Mouse (Mus musculus): ENCODE data around the gene Cox19. TPM values are rescaled to one million over a fixed set of nuclear protein-coding genes. Genes with fewer than 3 reads are reported as not detected.
A peak's percentile ranks its signal among the peaks of the same experiment; 100 is the strongest.

Cox19 gene
- polyA plus RNA-seq, 1 experiment from 2014 or later = 108 TPM

DNA sequence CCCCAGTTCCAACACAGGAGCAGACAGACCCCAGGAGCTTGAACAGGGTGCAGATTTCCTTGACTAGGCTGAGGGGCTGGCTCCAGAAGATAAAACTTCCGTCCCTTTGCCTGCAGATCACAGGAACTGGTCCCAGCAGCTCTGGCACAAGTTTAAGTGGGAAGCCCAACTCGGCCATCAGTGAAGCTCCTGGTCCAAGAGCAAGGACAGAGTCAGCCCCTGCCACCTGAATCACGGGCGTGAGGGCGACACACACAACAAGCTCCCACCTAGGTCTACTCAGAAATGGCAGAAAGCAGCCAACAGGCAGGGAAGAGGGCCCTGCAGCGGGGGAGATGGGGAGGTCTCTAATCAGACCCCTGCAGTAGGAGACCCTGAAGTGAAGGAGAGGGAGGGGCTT is 19.1 kb upstream of the Cox19 start:
- ATAC-seq (ENCODE audit: insufficient number of reproducible peaks, insufficient read depth, low FRiP score, low TSS enrichment, low read depth) = no peak
- no peaks in the 10 kb centered on the region for H3K9me3 ChIP-seq
- no peak overlapping the region for H3K27ac ChIP-seq
- H3K4me1 ChIP-seq = peaks cover 29% of the 10 kb centered on the region
- H3K27me3 ChIP-seq = no peaks in the 10 kb centered on the region
- no peaks in the 10 kb centered on the region for H3K36me3 ChIP-seq
- H3K9ac ChIP-seq = peak overlapping the region; percentile 96; the same call in 1 of the 2 replicates
- H3K4me3 ChIP-seq = 0 out of 2 replicates have a peak overlapping the region, but pooled peaks have one; percentile 77
- WGBS = 80% methylated on average over 6 of the region's 6 CpGs
- peak overlapping the region; percentile 83; the same call in 1 of the 2 replicates for H3K4me2 ChIP-seq

GRCm38 (mm10) chr5:139368638-139369320 is 17.6 kb upstream of the Cox19 start:
- H3K4me3 ChIP-seq = no peak overlapping the region
- no peak overlapping the region for H3K27ac ChIP-seq
- H3K4me1 ChIP-seq = peaks cover 40% of the 10 kb centered on the region
- no peaks in the 10 kb centered on the region for H3K9me3 ChIP-seq
- ATAC-seq (ENCODE audit: insufficient number of reproducible peaks, insufficient read depth, low FRiP score, low TSS enrichment, low read depth) = no peak
- H3K9ac ChIP-seq = no peak overlapping the region
- no peak overlapping the region for H3K4me2 ChIP-seq
- 0 out of 2 replicates have a peak, but pooled peaks cover under 1% of the 10 kb centered on the region for H3K36me3 ChIP-seq
- no peaks in the 10 kb centered on the region for H3K27me3 ChIP-seq
- 85% methylated on average over 11 of the region's 11 CpGs for WGBS

DNA sequence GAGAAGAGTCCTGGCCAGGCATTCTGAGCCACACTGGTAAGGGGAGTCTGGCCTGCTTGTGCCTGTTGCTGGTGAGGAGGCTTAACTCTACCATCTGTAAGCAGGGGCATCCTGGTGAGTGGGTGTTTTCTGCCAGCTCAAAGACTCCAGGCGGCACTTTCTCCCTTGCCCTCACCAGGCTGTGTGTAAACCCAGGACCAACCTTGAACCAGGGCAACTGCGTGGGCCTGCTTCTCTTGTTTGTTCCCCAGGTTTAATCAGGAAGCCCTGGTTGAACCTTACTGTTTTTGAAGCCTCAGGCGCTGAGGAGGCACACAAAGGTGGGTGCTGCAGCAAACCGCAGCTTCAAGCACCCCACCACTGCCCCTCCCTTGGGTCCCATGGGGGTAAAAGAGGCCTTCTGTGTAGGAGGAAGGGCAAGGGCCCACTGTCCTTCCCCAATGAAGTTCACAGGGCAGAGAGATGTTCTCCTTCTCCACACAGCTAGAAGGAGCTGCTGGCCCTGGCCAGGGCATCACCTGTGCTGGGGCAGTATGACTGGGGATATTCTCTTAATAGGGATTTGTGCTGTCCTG is 16.8 kb upstream of the Cox19 start:
- Histone ChIP-seq H3K27ac (no peak overlapping the region), H3K4me3 (no peak overlapping the region), H3K4me2 (no peak overlapping the region), H3K36me3 (0 out of 2 replicates have a peak, but pooled peaks cover 4% of the 10 kb centered on the region), H3K9me3 (no peaks in the 10 kb centered on the region), H3K4me1 (peaks cover 40% of the 10 kb centered on the region), H3K27me3 (no peaks in the 10 kb centered on the region), H3K9ac (no peak overlapping the region)
- ATAC-seq (ENCODE audit: insufficient number of reproducible peaks, insufficient read depth, low FRiP score, low TSS enrichment, low read depth) = no peak
- WGBS = 87% methylated on average over 4 of the region's 4 CpGs

DNA sequence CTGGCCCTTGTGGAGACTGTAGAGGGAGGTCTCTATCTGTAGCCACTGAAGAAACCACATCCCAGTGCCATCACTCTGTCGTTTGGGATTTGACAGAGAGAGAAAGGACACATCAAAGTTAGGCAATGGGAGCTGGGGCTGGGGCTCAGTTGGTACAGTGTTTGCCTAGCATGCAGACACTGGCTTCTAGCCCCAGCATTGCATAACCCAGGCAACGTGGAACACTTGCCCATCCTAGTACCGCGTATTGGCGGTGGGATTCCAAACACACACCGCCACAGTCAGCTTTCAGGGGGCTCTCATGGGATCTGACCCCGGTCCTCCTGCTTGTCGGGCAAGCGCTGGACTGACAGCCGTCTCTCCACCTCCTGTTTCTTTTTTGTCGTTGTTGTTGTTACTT is 15.3 kb upstream of the Cox19 start:
- no peaks in the 10 kb centered on the region for H3K9me3 ChIP-seq
- 70% methylated on average over 11 of the region's 11 CpGs for WGBS
- no peak overlapping the region for H3K27ac ChIP-seq
- no peak overlapping the region for H3K4me3 ChIP-seq
- no peaks in the 10 kb centered on the region for H3K27me3 ChIP-seq
- H3K36me3 ChIP-seq = 0 out of 2 replicates have a peak, but pooled peaks cover 9% of the 10 kb centered on the region
- no peak for ATAC-seq (ENCODE audit: insufficient number of reproducible peaks, insufficient read depth, low FRiP score, low TSS enrichment, low read depth)
- H3K9ac ChIP-seq = no peak overlapping the region
- H3K4me1 ChIP-seq = peaks cover 35% of the 10 kb centered on the region
- no peak overlapping the region for H3K4me2 ChIP-seq

DNA sequence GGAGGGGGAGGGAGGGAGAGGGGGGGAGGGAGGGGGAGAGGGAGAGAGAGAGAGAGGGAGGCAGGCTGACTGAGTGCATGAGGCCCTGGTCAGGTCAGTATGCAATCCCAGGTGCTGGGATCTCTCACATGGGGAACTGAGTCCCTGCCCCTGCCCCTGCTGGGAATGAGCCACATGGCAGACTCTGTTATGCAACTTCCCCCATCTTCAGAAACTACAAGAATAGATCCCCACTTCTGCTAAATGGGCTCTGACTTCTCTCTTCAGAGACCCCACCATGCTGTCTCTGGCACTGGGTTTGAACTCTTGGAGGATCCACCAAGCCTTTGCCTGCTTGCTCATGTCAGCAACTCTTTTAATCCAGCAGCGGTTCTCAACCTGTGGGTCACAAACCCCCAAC is 14.6 kb upstream of the Cox19 start:
- ATAC-seq (ENCODE audit: insufficient number of reproducible peaks, insufficient read depth, low FRiP score, low TSS enrichment, low read depth) = no peak
- 76% methylated on average over 1 of the region's 1 CpGs for WGBS
- no peak overlapping the region for H3K27ac ChIP-seq
- no peaks in the 10 kb centered on the region for H3K9me3 ChIP-seq
- no peak overlapping the region for H3K4me3 ChIP-seq
- H3K9ac ChIP-seq = no peak overlapping the region
- H3K27me3 ChIP-seq = no peaks in the 10 kb centered on the region
- peaks cover 33% of the 10 kb centered on the region for H3K4me1 ChIP-seq
- H3K36me3 ChIP-seq = 0 out of 2 replicates have a peak, but pooled peaks cover 9% of the 10 kb centered on the region
- no peak overlapping the region for H3K4me2 ChIP-seq

DNA sequence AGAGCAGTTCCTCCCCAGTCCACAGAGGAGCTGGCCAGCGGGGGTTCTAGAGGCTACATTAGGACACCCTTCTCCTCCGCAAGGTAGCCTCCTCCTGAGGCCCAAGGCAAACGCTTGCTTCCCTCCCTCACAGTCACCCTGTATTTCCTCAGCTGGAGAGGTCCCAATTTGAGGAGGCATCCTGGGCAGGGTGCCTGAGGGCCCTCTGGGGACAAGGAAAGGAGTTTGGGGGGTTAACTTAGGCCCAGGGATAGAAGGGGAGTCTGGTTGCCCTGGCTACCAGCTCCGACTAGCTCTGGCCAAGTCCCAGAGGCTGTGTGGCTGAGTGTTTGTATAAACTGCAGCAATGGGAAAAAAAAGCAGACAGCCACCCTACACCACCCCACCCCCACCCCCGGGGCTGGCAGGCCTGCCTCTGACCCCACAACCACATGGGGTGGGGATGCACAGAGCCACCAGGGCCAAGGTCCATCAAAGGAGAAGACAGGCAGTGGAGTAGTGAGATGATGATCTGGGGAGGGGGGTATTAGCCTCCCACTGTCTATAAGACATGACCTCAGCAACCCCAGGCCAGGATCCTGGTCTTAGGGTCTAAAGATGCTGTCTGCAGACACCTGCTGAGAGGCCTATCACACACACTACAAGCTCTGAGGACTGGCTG is 13.8 kb upstream of the Cox19 start:
- H3K4me1 ChIP-seq = peaks cover 26% of the 10 kb centered on the region
- H3K36me3 ChIP-seq = 0 out of 2 replicates have a peak, but pooled peaks cover 9% of the 10 kb centered on the region
- peak overlapping the region; percentile 80 for H3K27ac ChIP-seq
- WGBS = 8% methylated on average over 5 of the region's 5 CpGs
- ATAC-seq (ENCODE audit: insufficient number of reproducible peaks, insufficient read depth, low FRiP score, low TSS enrichment, low read depth) = no peak
- H3K4me3 ChIP-seq = no peak overlapping the region
- peak overlapping the region; percentile 48 for H3K4me2 ChIP-seq
- H3K9me3 ChIP-seq = no peaks in the 10 kb centered on the region
- H3K9ac ChIP-seq = peak overlapping the region; percentile 52; the same call in 1 of the 2 replicates
- H3K27me3 ChIP-seq = no peaks in the 10 kb centered on the region

GRCm38 (mm10) chr5:139364260-139364910 is 13.2 kb upstream of the Cox19 start:
- H3K27ac ChIP-seq = peak overlapping the region; percentile 80
- no peaks in the 10 kb centered on the region for H3K9me3 ChIP-seq
- peak overlapping the region; percentile 48 for H3K4me2 ChIP-seq
- WGBS = 11% methylated on average over 12 of the region's 12 CpGs
- no peaks in the 10 kb centered on the region for H3K27me3 ChIP-seq
- peaks cover 22% of the 10 kb centered on the region for H3K4me1 ChIP-seq
- 0 out of 2 replicates have a peak, but pooled peaks cover 9% of the 10 kb centered on the region for H3K36me3 ChIP-seq
- peak overlapping the region; percentile 52; the same call in 1 of the 2 replicates for H3K9ac ChIP-seq
- H3K4me3 ChIP-seq = no peak overlapping the region
- ATAC-seq (ENCODE audit: insufficient number of reproducible peaks, insufficient read depth, low FRiP score, low TSS enrichment, low read depth) = no peak

GRCm38 (mm10) chr5:139363858-139364257 is 12.6 kb upstream of the Cox19 start:
- no peak for ATAC-seq (ENCODE audit: insufficient number of reproducible peaks, insufficient read depth, low FRiP score, low TSS enrichment, low read depth)
- no peak overlapping the region for H3K4me3 ChIP-seq
- WGBS = 69% methylated on average over 7 of the region's 7 CpGs

DNA sequence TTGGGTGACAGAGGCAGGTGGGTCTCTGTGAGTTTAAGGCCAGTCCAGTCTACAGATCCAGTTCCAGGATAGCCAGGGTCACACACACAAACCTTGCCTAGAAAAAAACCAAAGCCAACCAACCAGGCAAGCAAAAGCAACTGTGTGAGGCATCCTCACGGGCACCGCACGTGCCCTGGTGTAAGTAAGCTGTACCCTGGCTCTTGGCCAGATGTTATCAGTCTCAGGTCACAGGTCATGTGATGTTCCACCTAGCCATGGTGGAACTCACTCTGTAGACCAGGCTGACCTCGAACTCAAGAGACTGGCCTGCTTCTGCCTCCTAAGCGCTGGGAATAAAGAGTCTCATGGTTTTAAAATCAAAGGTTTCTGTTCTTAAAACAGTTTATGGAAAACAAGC is 8.0 kb upstream of the Cox19 start:
- Histone ChIP-seq H3K9me3 (no peaks in the 10 kb centered on the region), H3K9ac (no peak overlapping the region), H3K4me1 (peaks cover 19% of the 10 kb centered on the region), H3K27ac (no peak overlapping the region), H3K4me3 (no peak overlapping the region), H3K27me3 (no peaks in the 10 kb centered on the region), H3K36me3 (peaks cover 13% of the 10 kb centered on the region; the same call in 1 of the 2 replicates), H3K4me2 (no peak overlapping the region)
- 93% methylated on average over 5 of the region's 5 CpGs for WGBS
- no peak for ATAC-seq (ENCODE audit: insufficient number of reproducible peaks, insufficient read depth, low FRiP score, low TSS enrichment, low read depth)

More at GRCm38 (mm10) chr5:139363858-139364257, 12.6 kb upstream of the Cox19 start:
- no peak overlapping the region for H3K27ac ChIP-seq
- H3K27me3 ChIP-seq = no peaks in the 10 kb centered on the region
- H3K9me3 ChIP-seq = no peaks in the 10 kb centered on the region
- no peak overlapping the region for H3K9ac ChIP-seq
- H3K4me2 ChIP-seq = no peak overlapping the region
- peaks cover 22% of the 10 kb centered on the region for H3K4me1 ChIP-seq
- H3K36me3 ChIP-seq = peaks cover 9% of the 10 kb centered on the region; the same call in 1 of the 2 replicates

- WGBS = 79% methylated on average over 2 of the region's 2 CpGs
- Histone ChIP-seq H3K27me3 (no peaks in the 10 kb centered on the region), H3K27ac (no peak overlapping the region), H3K4me2 (no peak overlapping the region), H3K4me1 (peaks cover 24% of the 10 kb centered on the region), H3K36me3 (peaks cover 11% of the 10 kb centered on the region; the same call in 1 of the 2 replicates), H3K4me3 (no peak overlapping the region), H3K9ac (no peak overlapping the region), H3K9me3 (no peaks in the 10 kb centered on the region)
- no peak for ATAC-seq (ENCODE audit: insufficient number of reproducible peaks, insufficient read depth, low FRiP score, low TSS enrichment, low read depth)
Measured at GRCm38 (mm10) chr5:139358653-139359052, 7.4 kb upstream of the Cox19 start.

DNA sequence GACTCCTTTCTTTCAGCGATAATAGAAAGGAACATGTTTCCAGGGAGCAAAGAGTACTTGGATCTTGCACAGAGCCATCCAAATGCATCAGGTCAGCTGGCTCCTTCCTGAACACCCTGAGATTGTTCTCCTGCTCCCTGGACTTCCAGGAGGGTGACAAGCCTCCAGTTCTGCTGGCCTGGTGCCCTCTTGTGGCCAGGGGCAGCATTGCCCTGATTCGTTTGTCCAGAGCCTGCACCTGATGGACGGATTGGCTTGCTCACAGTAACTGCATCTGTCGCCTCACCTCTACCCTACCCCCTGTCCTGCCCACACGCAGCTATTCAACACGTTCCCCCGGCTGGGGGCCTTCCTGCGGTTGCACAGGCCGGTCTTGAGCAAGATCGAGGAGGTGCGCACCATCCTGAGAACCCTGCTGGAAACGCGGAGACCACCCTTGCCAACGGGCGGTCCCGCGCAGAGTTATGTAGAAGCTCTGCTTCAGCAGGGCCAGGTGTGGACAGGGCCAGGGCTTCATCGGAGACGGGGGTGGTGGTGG is 4.1 kb upstream of the Cox19 start:
- Histone ChIP-seq H3K4me3 (no peak overlapping the region), H3K27me3 (no peaks in the 10 kb centered on the region), H3K4me1 (peaks cover 36% of the 10 kb centered on the region), H3K9ac (0 out of 2 replicates have a peak overlapping the region, but pooled peaks have one; percentile 40), H3K27ac (no peak overlapping the region), H3K4me2 (no peak overlapping the region), H3K36me3 (peaks cover 4% of the 10 kb centered on the region; the same call in 1 of the 2 replicates), H3K9me3 (no peaks in the 10 kb centered on the region)
- WGBS = 43% methylated on average over 19 of the region's 19 CpGs
- no peak for ATAC-seq (ENCODE audit: insufficient number of reproducible peaks, insufficient read depth, low FRiP score, low TSS enrichment, low read depth)
